11 mouse cellular contexts compared by ENCODE assay signal in genomic region chr12:56536174-56536883, GRCm38 (mm10). TPM values are rescaled to one million over a fixed set of nuclear protein-coding genes. Genes with fewer than 3 reads are reported as not detected.
DNase-seq lines count a peak whose midpoint lies in the region; ATAC-seq and TF ChIP-seq lines count a peak whose summit lies in the region.
"Had no signal": no experiment of that assay in that cellular context is flagged by ENCODE, and none has a peak within 500 bp of the region (broad histone marks: within the 10 kb centered on the region; RNA-seq: fewer than 3 reads in every experiment).

No protein-coding gene starts in this region.

- under 1% methylated on average over 44 of the region's 44 CpGs for WGBS in heart, embryonic 14.5 days
- WGBS in heart, adult 2 months: 2% methylated on average over 44 of the region's 44 CpGs
- under 1% methylated on average over 44 of the region's 44 CpGs for WGBS in embryonic facial prominence, embryonic 12.5 days
- WGBS in limb, embryonic 11.5 days: 0% methylated on average over 44 of the region's 44 CpGs

- no peak overlapping the region for H3K9ac ChIP-seq in heart, embryonic 14.5 days (ENCODE audit: low read length)
- H3K9ac ChIP-seq in heart, adult 2 months (ENCODE audit: low read depth, low read length): no peak overlapping the region
- no peak overlapping the region for H3K9ac ChIP-seq in embryonic facial prominence, embryonic 12.5 days
- no peak overlapping the region for H3K9ac ChIP-seq in limb, embryonic 11.5 days (ENCODE audit: low read length)

- H3K4me1 ChIP-seq in heart, embryonic 14.5 days (ENCODE audit: control insufficient read depth in 2 of 2, insufficient read depth in 2 of 2, low read length in 2 of 2): peaks cover 0 to 26% of the 10 kb centered on the region in 2 experiments; a peak in 2 of 4 replicates
- no peaks in the 10 kb centered on the region for H3K4me1 ChIP-seq in heart, adult 2 months (ENCODE audit: control insufficient read depth, insufficient read depth, low read length)
- peaks cover 27% of the 10 kb centered on the region for H3K4me1 ChIP-seq in E14TG2a.4 (replicated peaks; ENCODE audit: low read depth, low read length)
- H3K4me1 ChIP-seq in embryonic facial prominence, embryonic 12.5 days: peaks cover 10% of the 10 kb centered on the region; the same call in 1 of the 2 replicates
- peaks cover 8% of the 10 kb centered on the region; the same call in 1 of the 2 replicates for H3K4me1 ChIP-seq in limb, embryonic 11.5 days (ENCODE audit: control insufficient read depth, insufficient read depth, low read length)

- no peaks in the 10 kb centered on the region for H3K79me2 ChIP-seq in heart, adult 2 months (replicated peaks; ENCODE audit: control insufficient read depth, insufficient read depth, low read length)

- no peaks in the 10 kb centered on the region for H3K36me3 ChIP-seq in heart, embryonic 14.5 days (ENCODE audit: control insufficient read depth, insufficient read depth, low read length)
- no peaks in the 10 kb centered on the region for H3K36me3 ChIP-seq in heart, adult 2 months (ENCODE audit: control insufficient read depth, insufficient read depth, low read length)
- H3K36me3 ChIP-seq in E14TG2a.4 (ENCODE audit: insufficient read depth, low read length): no peaks in the 10 kb centered on the region; the same call in 1 of the 2 replicates
- no peaks in the 10 kb centered on the region for H3K36me3 ChIP-seq in embryonic facial prominence, embryonic 12.5 days
- H3K36me3 ChIP-seq in limb, embryonic 11.5 days (ENCODE audit: control insufficient read depth, insufficient read depth, low read length): no peaks in the 10 kb centered on the region

- no peak for ATAC-seq in heart, embryonic 14.5 days (ENCODE audit: insufficient number of reproducible peaks, insufficient read depth, low FRiP score, low read depth)
- ATAC-seq in embryonic facial prominence, embryonic 12.5 days (ENCODE audit: insufficient number of reproducible peaks, insufficient read depth, low FRiP score, low TSS enrichment): no peak
- ATAC-seq in limb, embryonic 11.5 days (ENCODE audit: insufficient number of reproducible peaks, low FRiP score, low TSS enrichment, low read depth): no peak

- no peak overlapping the region for H3K27ac ChIP-seq in heart, embryonic 14.5 days (replicated peaks in 1 of 2; ENCODE audit: control insufficient read depth in 1 of 2, insufficient read depth in 1 of 2, low read depth in 2 of 2, low read length in 2 of 2)
- H3K27ac ChIP-seq in heart, adult 2 months: no peak overlapping the region
- no peak overlapping the region for H3K27ac ChIP-seq in embryonic facial prominence, embryonic 12.5 days
- no peak overlapping the region for H3K27ac ChIP-seq in limb, embryonic 11.5 days (replicated peaks; ENCODE audit: low read depth, low read length)

- no peak for TF ChIP-seq POLR2A in heart, adult 2 months (IDR thresholded peaks at IDR 0.05; ENCODE audit: insufficient read depth, low read depth, low read length)

- peak overlapping the region in 1 of 2 experiments; percentile 41; a peak in 2 of 4 replicates for H3K4me3 ChIP-seq in heart, embryonic 14.5 days (ENCODE audit: control insufficient read depth in 1 of 2, insufficient read depth in 1 of 2, low read depth in 1 of 2, low read length in 2 of 2)
- H3K4me3 ChIP-seq in heart, adult 2 months: no peak overlapping the region
- H3K4me3 ChIP-seq in E14TG2a.4 (replicated peaks; ENCODE audit: low read length): peak overlapping the region; percentile 69
- H3K4me3 ChIP-seq in embryonic facial prominence, embryonic 12.5 days: peak overlapping the region; percentile 18; the same call in 1 of the 2 replicates
- no peak overlapping the region for H3K4me3 ChIP-seq in limb, embryonic 11.5 days (ENCODE audit: low read depth, low read length)

- no peak for DNase-seq in heart, adult 2 months
- peak; percentile 61 for DNase-seq in limb, embryonic 11.5 days (ENCODE audit: low spot score)
- DNase-seq in spleen, postnatal 14 days (ENCODE audit: low spot score in 2 of 2): no peak
- no peak for DNase-seq in spleen, postnatal 36 days (ENCODE audit: low spot score in 2 of 2)
- no peak for DNase-seq in urinary bladder, postnatal 14 days (ENCODE audit: low spot score)
- DNase-seq: cerebellum, adult 11-12 months; kidney, postnatal 4 days had no signal

- no peak for TF ChIP-seq EP300 in heart, adult 2 months (IDR thresholded peaks at IDR 0.05; ENCODE audit: insufficient read depth, low read depth, low read length)

- H3K4me2 ChIP-seq in heart, embryonic 14.5 days (ENCODE audit: low read length): peak overlapping the region; percentile 67
- peak overlapping the region; percentile 21; the same call in 1 of the 2 replicates for H3K4me2 ChIP-seq in embryonic facial prominence, embryonic 12.5 days (replicated peaks)
- H3K4me2 ChIP-seq in limb, embryonic 11.5 days (ENCODE audit: low read depth, severe bottlenecking): no peak overlapping the region

- H3K27me3 ChIP-seq in heart, embryonic 14.5 days (ENCODE audit: control insufficient read depth, insufficient read depth, low read length): peaks cover 96% of the 10 kb centered on the region
- H3K27me3 ChIP-seq in heart, adult 2 months (ENCODE audit: control insufficient read depth, insufficient read depth, low read length): peaks cover 43% of the 10 kb centered on the region
- H3K27me3 ChIP-seq in E14TG2a.4 (ENCODE audit: insufficient read depth, low read length): peaks cover 93% of the 10 kb centered on the region
- H3K27me3 ChIP-seq in embryonic facial prominence, embryonic 12.5 days: peaks cover 87% of the 10 kb centered on the region
- H3K27me3 ChIP-seq in limb, embryonic 11.5 days (ENCODE audit: control insufficient read depth, insufficient read depth, low read length): peaks cover 92% of the 10 kb centered on the region

- TF ChIP-seq CTCF in heart, adult 2 months (IDR thresholded peaks at IDR 0.05): no peak
- TF ChIP-seq CTCF in E14TG2a.4 (conservative IDR thresholded peaks at IDR 0.05; ENCODE audit: low read length): no peak

- intact Hi-C loops in heart, adult 2 months (cut with DNase I): no loop called here

- H3K9me3 ChIP-seq in heart, embryonic 14.5 days (ENCODE audit: control insufficient read depth, low read length): no peaks in the 10 kb centered on the region
- peaks cover 38% of the 10 kb centered on the region for H3K9me3 ChIP-seq in E14TG2a.4 (ENCODE audit: low read length)
- no peaks in the 10 kb centered on the region for H3K9me3 ChIP-seq in embryonic facial prominence, embryonic 12.5 days
- H3K9me3 ChIP-seq in limb, embryonic 11.5 days (ENCODE audit: control insufficient read depth, low read length): no peaks in the 10 kb centered on the region

RNA-seq across cellular contexts. Expression of gene Nkx2-1, which starts 0.4 kb away (rescaled TPM):
- 0.08 TPM in 1 of 2 replicates, not detected in the other for polyA plus RNA-seq in heart, embryonic 14.5 days (2014; fragmentation: Nextera tagmentation; extraction: Ambion mirVana)
- not detected for total RNA-seq in heart, adult 2 months (2021)
- polyA plus RNA-seq in heart, adult 2 months (2012; rRNA removed): 0.68 TPM in 1 of 2 replicates, not detected in the other
- 1.6 and 4.4 TPM in 2 replicates for polyA plus RNA-seq in embryonic facial prominence, embryonic 12.5 days (2016; fragmentation: Nextera tagmentation; extraction: Ambion mirVana)
- polyA plus RNA-seq in limb, embryonic 11.5 days (2014; fragmentation: Nextera tagmentation; extraction: Ambion mirVana): not detected in 2 replicates
- polyA plus RNA-seq: testis, adult 2 months had no signal

Comparison
In these comparisons a context has a peak if more than half of its experiments do, and no peak if none do; other contexts are left out.
1. H3K4me3 ChIP-seq: peak in E14TG2a.4 (single experiment) and embryonic facial prominence, embryonic 12.5 days (single experiment); none in heart, adult 2 months (single experiment) and limb, embryonic 11.5 days (single experiment).